Mouse (Mus musculus) liver, adult 2 months (tissue): ENCODE data around the gene Dock4.

ENCODE experiments used
- CTCF ChIP-seq: fragments of 200-500 bp; IDR thresholded peaks from 2 replicates; pipeline ENCODE4 v1.5.1; 2011; ENCODE audit warnings: low read depth, low read length, control low read depth
- POLR2A ChIP-seq: fragments of 200-500 bp; IDR thresholded peaks from 2 replicates; pipeline ENCODE4 v1.6.1; 2011; ENCODE audit warnings: low read length, control low read depth; ENCODE audit not compliant: insufficient read depth; ENCODE audit errors: extremely low read depth

GRCm38 (mm10) chr12:40828025-40828424, 382.3 kb downstream of the Dock4 start:
- no peak for TF ChIP-seq POLR2A
- TF ChIP-seq CTCF = no peak
